Mouse (Mus musculus): ENCODE measurements around the gene Siah3.

The Siah3 gene

GRCm38 (mm10) chr14:75519668-75520067 lies 63.9 kb downstream of the Siah3 start:
- no peak for DNase-seq (ENCODE audit: extremely low read depth, low read depth, low spot score)

GRCm38 (mm10) chr14:75524648-75525047 lies 68.9 kb downstream of the Siah3 start:
- DNase-seq (ENCODE audit: extremely low read depth, low read depth, low spot score), result no peak

GRCm38 (mm10) chr14:75525376-75526145 lies 69.8 kb downstream of the Siah3 start:
- no peak for DNase-seq (ENCODE audit: extremely low read depth, low read depth, low spot score)

- DNase-seq (ENCODE audit: extremely low read depth, low read depth, low spot score), result peak; percentile 3
These were observed 71.8 kb downstream of the Siah3 start for GRCm38 (mm10) chr14:75527464-75528190.

- no peak for DNase-seq (ENCODE audit: extremely low read depth, low read depth, low spot score)
These were observed 75.1 kb downstream of the Siah3 start for GRCm38 (mm10) chr14:75530815-75531353.

- no peak for DNase-seq (ENCODE audit: extremely low read depth, low read depth, low spot score)
These were observed 83.4 kb downstream of the Siah3 start for GRCm38 (mm10) chr14:75539205-75539604.

- no peak for DNase-seq (ENCODE audit: extremely low read depth, low read depth, low spot score)
These were observed 84.6 kb downstream of the Siah3 start for GRCm38 (mm10) chr14:75540216-75540995.

- DNase-seq (ENCODE audit: extremely low read depth, low read depth, low spot score), result no peak
These were observed 85.2 kb downstream of the Siah3 start for GRCm38 (mm10) chr14:75540996-75541350.

GRCm38 (mm10) chr14:75541731-75542130 lies 85.9 kb downstream of the Siah3 start:
- no peak for DNase-seq (ENCODE audit: extremely low read depth, low read depth, low spot score)

- DNase-seq (ENCODE audit: extremely low read depth, low read depth, low spot score), result no peak
These were observed 106.0 kb downstream of the Siah3 start for GRCm38 (mm10) chr14:75561577-75562331.

GRCm38 (mm10) chr14:75565534-75566140 lies 109.9 kb downstream of the Siah3 start:
- DNase-seq (ENCODE audit: extremely low read depth, low read depth, low spot score), result no peak

GRCm38 (mm10) chr14:75566303-75566702 lies 110.5 kb downstream of the Siah3 start:
- no peak for DNase-seq (ENCODE audit: extremely low read depth, low read depth, low spot score)

GRCm38 (mm10) chr14:75579010-75579409 lies 123.2 kb downstream of the Siah3 start:
- no peak for DNase-seq (ENCODE audit: extremely low read depth, low read depth, low spot score)

Measured in fat pad, adult 2 months (tissue).